Mouse (Mus musculus) layer of hippocampus, postnatal 14 days (tissue): Measurements from ENCODE around the gene Tgfbi. TPM values are rescaled to one million over a fixed set of nuclear protein-coding genes. Genes with fewer than 3 reads are reported as not detected.

Experiments
- DNase-seq, 2 experiments: peaks; one replicate each; pipeline ENCODE4 v3.0.0; 2021 to 2022; ENCODE audit warnings: low spot score in 2 of 2, mixed read lengths in 1 of 2
- long read RNA-seq, 2 experiments: library from polyadenylated mRNA; stranded (forward); transcript quantifications; one replicate each; pipeline ENCODE4 v2.0.0; 2021
- total RNA-seq, 2 experiments: library from RNA; stranded (reverse); gene quantifications; 2 replicates each; pipeline ENCODE4 v1.2.3; 2021

The Tgfbi gene
- total RNA-seq, result 1 to 10 TPM; 3.3 to 4.7 TPM
- long read RNA-seq, experiment 1, partial matches to known transcripts, result 1 of 1 reads
- long read RNA-seq, experiment 1, other reads (novel, unspliced or antisense), result 0 of 1 reads
- long read RNA-seq, experiment 2, partial matches to known transcripts, result 1 of 3 reads
- long read RNA-seq, experiment 2, other reads (novel, unspliced or antisense), result 0 of 3 reads

DNA sequence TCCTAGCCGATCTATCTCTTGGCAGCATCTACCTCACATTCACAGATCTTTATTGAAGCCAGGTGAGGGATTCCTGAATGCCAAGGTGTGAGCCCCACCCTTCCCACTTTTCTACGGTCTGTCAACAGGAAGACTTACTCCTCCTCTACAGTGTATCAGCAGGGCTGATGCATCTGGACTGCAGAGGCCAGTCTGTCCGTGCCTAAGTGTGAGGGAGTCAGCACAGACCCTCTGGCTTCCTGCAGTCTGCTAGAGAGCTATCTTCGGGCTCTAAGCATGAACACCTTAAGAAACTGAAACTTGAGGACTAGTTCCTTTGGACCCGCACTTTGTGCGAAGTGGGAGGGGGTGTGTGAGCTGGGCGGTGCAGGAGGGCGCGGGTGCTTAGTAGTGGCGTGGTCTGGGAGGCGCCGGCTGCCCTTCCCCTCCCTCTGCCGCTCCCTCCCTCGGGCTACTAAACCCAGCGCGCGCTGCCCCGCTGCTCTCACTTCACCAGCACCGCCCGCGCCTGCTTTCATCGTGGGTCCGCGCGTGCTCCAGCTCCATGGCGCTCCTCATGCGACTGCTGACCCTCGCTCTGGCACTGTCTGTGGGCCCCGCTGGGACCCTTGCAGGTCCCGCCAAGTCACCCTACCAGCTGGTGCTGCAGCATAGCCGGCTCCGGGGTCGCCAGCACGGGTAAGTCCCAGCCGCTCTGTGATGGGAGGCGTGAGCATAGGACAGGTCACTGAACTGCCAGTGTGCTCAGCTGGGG lies at the start of gene Tgfbi:
Gene Tgfbi (plus strand): TSS at position 421 of the 754 bp plus-strand sequence.
- no peak for DNase-seq

DNA sequence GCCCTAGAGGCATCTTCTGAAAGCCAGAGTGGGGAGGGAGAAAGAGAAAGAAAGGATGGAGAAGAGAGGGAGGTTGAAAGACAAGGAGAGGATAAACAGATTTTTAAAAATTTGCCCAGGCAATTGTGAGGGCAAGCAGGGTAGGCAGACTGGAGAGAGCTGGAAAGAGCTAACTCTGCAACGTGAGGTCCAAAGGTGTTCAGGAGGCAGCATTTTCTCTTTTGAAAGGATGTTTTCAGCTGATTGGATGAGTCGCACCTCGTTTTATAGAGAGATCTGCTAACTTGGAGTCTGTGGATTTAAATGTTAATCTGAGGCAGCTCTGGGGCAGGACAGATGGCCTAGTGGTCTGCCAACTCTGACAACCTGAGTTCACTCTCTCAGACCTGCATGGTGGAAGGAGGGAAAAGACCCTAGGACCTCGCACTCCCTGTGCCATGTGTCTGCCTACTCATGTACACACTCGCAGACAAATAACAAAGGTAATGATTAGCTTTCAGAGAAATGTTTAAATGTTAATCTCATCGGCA lies 49.4 kb upstream of the Tgfbi start:
- no peak for DNase-seq

DNA sequence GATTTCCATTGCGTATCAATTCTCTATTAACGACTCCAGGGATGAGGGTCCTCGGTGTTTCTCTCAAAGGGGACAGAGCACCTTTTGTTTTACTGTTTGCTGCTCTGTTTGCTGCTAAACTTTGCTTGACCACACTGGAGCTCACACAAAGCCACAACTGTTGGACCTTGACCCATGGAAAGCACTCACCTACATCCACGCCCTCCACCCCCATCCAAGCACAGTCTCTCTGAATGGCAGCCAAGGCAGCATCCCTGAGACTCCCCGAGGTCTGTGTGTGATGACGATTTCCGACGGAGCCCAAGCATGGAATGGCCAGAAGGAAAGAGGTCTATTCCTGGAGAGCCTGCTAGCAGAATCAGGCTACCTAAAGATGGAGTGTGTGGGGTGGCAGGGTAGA lies 48.2 kb upstream of the Tgfbi start:
- no peak for DNase-seq

DNA sequence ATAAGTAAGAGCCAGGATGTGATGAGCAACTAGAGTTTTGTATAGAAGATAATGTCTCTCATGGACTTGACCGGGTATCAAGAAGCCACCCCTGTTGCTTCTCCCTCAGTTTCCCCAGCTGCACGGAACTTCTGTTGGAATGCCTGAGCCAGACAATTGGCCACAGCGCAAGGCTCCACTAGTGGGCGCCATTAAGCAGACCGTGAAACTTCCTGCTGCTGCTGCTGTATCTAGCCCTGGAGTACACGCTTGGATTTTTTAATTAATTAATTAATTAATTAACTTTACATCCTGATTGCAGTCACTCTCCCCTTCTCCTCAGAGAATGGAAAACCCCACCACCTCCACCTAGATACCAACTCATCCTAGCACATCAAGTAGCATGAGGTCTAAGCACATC lies 46.2 kb upstream of the Tgfbi start:
- no peak for DNase-seq

DNA sequence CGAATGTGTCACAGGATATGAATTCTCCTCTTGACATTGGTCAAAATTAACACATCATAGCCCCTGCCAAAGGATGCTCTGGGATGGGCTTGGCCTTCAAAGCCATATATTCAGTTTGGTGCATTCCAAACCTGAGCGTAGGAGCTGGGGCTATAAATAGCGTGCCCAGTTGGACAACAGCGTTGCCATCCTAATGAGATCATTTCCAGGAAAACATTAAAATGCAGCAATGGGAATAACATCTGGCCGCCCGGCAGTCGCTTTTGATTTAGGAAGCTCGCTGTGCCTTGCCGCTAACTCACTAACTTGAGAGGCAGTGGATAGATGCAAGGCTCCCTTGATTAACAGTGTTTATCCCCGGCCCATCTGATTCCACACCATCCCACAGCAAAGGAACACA lies 43.0 kb upstream of the Tgfbi start:
- no peak for DNase-seq

DNA sequence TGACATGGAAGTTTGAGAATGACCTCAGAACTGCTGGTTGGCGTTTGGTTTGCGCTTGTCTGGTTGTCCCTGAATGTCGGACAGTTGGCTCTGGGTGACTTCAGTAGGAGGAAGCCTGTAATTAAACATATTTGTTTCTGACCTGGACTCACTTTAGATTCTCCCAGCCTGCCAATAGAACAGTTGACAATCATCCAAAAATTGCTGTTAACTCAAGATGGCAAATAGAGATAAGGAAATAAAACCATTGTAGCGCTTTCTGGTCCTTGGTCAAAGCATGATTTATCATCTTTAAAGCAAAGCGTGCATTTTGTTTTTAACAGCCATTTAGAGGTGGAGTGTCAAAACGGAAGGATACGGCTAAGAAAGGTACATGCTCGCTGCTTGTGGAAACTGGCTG lies 37.7 kb upstream of the Tgfbi start:
- no peak for DNase-seq

DNA sequence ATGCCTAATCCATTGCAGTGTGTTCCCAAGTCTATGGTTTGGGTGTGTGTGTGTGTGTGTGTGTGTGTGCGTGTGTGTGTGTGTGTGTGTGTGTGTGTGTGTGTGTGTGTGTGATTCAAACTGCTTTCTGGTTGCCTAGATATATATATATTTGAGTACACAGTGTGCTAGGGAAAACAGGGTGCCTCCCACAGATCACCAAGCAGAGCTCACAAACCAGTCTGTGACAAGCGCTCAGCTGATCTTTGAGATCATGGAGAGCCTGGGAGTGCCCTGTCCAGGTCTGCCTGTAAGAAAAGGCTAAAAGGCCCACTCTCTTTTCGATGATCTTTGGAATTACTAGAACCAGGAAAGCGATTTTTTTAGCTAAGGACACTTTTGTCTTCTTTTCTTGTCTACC lies 34.2 kb upstream of the Tgfbi start:
- DNase-seq, result no peak

DNA sequence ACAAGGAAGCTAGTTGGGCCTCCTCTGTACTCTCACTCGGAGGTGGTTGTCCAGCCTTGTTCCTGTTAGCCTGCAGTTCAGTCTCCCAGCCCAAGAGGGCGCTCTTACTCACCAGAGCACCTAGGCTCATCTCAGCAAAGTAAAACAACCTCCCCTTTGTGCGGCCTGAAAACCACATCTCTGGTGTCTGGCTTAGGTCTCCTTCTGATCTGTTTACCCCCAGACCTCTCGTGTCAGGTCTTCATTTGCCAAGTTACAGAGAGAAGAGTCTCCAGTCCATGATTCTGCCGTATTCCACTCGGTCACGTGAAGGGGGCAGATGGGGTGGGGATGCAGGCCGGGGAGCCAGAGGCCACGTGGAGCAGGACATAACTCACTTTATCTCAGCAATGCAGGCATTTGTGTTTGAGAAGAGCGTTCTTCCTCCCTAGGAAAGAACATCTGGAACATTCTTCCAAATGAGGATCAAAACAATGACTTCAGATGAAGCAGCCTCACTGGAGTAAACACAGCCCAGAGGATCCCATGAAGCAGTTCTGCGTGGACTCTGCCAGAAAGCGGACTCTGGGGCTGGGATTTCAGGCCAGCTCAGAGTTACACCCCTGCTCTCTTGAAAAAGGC lies 33.5 kb upstream of the Tgfbi start:
- DNase-seq, result peak; percentile 54 to 63

DNA sequence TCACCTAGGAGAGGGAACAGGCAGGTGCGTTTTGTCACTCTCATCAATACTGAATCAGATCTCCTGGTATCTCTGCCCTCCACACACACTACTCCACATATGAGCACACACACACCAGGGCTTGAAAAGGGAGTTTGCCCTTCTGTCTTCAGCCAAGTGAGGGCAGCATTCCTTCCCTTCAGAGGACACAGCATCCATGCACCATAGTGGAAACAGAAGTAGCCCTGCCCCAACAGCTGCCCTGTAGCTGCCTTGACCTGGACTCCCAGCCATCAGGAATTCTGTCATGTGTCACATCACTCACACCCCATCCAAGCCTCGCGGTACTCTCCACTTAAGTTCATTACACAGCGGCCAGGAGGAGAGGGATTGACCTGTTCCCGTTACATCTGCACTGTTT lies 31.2 kb upstream of the Tgfbi start:
- DNase-seq, result no peak

DNA sequence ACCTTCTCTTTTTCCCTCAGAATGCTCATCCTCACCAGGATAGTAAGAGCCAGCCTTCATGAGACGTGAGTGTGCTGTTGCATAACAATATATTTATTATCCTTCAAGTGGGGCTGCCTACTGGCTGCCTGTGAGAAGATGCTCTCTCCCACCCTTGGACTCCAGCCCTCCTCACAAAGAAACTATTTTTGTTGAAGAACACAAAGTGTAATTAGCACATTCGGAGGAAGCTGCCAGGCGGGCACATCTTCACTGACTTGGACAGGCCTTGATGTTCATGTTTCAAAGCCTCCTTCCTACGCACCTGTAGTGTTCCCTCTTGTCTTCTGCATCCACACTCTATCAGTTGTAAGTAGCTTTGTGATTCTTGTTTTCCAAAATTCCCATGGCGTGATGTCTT lies 28.9 kb upstream of the Tgfbi start:
- DNase-seq, result no peak

DNA sequence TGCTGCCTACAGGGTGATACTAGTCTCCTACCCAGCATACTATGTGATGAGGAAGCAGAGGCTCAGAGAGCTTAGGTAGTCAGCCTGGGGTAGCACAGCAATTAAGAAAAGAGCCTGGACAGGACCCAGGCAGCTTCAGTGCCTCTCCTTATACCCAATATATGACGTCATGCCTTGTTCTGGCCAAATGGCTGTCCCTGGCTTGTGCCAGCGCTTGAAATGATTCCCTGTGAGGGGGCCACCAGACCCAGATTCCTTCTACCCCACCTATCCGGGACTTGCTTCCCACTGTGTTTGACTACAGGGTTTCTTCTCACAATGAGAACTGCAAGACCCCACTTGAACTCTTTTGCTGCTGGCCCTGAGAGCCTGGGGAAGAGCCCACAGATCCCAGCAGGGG lies 27.8 kb upstream of the Tgfbi start:
- no peak for DNase-seq

DNA sequence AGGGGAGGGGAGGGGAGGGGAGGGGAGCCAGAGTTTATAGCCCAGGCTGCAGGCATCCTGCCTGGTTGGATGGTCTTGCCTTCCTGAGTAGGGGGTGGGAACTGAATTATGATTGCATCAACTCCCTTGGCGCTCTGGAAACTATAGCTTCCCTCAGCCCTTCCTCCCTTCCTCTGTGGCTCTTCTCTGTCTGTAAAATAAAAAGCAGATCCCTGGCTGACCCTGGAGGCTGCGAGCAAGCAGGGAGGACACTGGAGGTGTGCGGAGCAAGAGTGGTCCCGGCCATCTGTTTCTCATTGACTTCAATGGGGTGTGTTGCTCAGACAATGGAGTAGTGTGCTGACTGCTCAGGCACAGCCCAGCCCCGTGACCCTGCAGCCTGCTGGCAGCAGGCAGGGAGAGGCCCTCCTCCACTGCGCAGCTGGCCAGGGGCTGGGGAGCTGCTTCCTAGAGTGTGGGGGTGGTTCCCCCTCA lies 27.3 kb upstream of the Tgfbi start:
- DNase-seq, result no peak

DNA sequence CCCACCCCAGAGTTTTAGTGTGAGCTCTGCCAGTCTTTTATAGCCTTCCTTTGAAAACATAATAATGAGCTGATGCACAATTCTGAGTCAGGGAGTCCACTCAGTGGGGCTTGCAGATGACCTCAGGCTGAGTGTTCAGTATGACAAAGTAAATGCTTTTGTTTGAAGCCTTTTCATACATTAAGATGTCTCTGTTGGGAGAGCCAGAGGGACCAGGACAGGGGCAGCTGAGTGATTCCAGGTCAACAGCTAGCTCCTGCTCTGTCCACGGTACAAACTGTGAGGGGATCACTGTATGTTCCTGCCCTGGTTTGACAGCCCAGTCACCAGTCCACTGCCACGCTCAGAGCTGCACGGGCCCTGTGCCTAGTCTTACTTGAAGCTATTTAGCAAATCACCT lies 26.6 kb upstream of the Tgfbi start:
- DNase-seq, result no peak

DNA sequence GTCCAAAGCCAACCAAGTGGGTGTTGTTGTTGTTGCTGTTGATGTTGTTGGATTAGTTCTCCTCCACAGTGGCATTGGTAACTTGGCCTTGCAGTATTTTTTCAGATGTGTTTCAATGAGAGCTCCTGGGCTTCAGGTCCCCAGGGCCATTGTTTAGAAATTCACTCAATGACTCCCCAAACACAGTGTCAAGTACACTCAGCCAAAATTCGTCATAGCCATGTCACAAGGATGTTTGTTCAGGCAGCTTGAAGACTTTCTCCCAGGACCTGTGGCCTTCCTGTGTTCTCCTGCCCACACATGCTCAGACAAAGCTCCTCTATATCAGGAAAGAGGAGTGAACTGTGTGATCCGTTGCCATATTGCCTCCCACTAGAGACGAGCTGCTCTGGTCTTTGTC lies 23.3 kb upstream of the Tgfbi start:
- no peak for DNase-seq

DNA sequence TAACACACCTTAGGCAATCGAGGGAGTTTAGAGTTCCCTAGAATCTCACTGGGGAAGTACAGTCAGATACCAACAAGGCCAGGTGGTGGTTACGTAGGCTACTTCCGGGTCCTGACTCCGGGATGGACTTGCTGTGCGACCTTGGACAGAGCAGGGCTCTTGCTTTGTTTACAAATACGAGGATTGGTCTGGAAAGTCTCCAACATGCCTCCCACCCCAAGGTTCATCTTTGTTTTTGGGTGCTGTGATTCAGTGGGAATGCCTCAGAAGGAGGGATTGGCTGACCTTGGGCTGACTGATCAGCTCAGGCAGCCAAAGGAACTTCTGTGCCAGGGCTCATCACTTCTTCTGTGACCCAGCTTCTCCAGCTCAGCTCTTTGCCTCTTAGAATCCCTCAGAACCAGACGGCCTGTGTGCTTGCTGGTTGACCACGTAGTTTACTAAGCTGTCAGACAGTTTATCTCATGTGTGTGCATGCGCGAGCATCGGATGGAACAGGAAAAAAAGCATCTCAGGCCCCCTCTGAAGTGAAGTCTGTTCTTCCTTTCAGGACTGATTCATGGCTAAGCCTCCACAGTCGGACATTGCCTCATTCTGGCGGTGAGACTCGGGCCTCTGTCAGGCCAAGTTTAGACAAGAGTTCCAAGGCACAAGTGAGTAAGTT lies 20.7 kb upstream of the Tgfbi start:
- no peak for DNase-seq

DNA sequence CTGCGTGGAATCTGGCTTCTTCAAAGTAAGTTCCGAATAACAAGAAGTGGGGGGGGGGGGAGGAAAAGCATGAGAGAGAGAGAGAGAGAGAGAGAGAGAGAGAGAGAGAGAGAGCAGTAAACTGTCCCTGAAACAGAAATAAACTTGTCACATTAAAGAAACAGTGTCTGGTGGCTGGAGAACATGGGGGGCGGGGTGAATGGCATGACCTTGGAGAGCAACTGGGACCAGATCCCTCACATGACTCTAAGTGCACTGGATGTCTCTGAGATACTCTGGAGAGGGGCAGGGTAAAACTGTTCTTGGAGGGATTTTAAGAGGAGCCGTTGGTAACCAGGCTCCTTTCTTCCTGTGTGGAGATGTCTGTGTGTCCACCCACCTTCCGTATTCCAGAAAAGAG lies 19.1 kb upstream of the Tgfbi start:
- no peak for DNase-seq

DNA sequence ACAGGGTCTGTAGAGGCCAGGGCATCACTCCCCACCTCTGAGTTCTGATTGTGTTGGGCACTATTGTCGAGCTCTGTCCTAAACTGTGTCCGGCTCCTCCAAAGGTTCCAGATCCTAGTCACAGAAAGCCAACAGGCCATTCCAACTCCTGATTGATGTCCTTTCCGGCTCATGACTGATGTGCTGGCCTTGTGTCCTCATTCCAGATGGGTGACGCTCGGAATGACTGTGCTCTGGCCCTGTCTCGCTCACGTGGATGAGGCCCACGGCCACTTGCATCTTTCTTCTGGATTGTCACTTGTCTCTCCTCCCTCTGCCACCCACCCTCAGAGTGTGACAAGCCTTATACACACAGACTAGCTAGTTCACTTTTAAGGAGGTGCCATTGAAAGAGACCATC lies 18.1 kb upstream of the Tgfbi start:
- DNase-seq, result no peak

DNA sequence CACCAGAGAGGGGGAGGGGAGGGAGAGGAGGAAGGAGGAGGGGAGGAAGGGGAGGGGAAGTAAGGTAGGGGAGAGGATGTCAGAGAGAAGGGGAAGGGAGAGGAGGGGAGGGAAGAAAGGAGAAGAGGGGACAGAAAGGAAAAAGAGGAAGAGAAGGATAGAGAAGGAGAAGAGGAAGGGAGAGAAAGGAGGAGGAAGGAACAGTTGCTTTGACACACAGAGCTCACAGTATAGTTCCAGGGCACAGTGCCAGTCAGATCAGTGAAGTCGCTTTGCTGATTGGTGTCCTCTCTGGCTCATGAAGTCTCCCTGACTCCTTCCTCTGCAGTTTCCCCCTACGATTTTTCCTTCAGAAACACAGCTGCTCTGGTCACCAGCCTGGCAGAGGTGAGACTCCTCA lies 17.4 kb upstream of the Tgfbi start:
- no peak for DNase-seq

DNA sequence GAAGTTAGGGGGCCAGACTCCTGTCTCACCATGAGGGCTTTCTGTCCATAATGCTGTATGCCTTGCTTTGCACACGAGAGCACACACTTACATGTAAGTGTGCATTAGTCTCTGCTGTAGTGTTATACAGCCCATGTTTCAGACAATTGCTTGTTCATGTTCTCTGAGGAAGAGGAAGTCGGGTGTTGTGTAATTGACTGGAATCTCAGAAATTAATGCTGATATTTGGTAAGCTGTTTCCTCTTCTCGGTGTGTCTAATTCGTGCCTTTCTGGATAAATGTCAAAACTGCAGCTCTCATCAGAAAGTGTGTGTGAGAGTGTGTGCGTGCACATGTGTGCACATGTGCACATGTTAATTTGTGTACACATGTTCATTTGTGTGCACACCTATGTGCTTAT lies 16.1 kb upstream of the Tgfbi start:
- DNase-seq, result no peak

DNA sequence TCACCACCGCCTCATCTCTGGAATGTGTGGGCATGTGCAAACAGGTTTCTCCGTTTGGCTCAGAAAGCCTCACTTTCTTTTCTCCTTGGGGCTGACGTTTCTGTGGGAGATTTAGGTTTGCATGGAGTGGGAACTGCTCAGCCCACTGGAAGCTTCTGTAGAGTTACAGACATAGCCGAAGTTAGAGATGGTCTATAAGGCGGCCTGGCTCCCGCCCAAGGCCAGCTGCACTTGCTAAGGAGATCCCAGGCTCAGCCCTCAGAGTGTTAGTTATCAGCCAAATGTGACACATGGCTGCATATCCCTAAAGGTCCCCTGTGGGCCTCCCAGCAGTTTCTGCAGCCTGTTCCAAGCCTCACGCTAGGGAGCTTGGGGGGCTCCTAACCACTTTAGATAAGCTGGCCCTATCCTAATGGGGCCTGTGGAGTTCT lies 15.3 kb upstream of the Tgfbi start:
- no peak for DNase-seq

DNA sequence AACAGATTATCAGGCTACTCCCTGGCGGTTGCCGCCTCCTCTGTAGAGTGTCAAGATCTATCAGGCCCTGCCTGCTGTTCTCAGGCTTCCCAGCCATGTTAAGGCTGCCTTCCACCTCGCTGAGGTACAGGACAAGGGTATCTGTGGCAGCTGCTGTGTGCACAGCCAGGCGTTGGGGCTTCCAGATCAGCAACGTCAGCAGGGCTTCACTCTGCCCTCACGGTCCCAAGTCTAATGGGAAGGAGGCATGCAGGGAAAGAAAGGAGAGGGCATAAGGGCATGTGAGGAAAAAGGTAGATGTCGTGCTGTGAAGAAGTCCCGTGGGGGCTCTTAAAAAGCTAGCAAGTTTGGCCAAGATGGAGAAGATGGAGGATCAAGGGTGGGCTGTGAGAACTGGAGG lies 14.1 kb upstream of the Tgfbi start:
- no peak for DNase-seq

DNA sequence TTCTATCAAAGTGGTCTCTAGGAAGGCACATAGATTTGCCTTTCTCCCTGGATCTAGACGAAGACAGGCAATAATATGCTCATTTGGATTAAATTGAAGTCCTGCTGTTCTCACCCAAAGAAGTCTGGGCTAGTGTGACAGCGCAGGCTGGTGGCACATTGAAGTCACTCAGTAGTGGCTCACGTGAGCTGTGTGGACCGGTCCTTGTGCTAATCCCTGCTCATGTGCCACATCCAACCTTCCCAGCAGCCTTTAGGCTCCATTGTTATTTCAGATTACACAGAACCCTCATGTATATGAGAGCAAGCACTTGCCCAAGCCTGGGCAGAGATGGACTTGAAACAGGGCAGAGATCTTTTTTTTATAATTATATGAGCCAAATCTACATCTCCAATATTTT lies 12.0 kb upstream of the Tgfbi start:
- DNase-seq, result no peak
